Mouse (Mus musculus): ENCODE measurements around the gene Gm47955. TPM values are rescaled to one million over a fixed set of nuclear protein-coding genes. Genes with fewer than 3 reads are reported as not detected.
"Not testable (repeated sequence)": the region's sequence is repeated elsewhere in the genome, so short reads cannot be mapped to it uniquely, and the experiment has no call there.

Gene Gm47955
- polyA plus RNA-seq (2015; fragmentation: Nextera tagmentation; extraction: Ambion mirVana), result not detected in 2 replicates

GRCm38 (mm10) chr1:82959870-82960385 lies at the start of gene Gm47955:
Gm47955 (plus strand) TSS chr1:82960286.
- Histone ChIP-seq H3K36me3 (ENCODE audit: control insufficient read depth, insufficient read depth) (no peaks in the 10 kb centered on the region), H3K9ac (ENCODE audit: low read depth, low read length) (no peak within 1 kb of the TSS), H3K9me3 (replicated peaks; ENCODE audit: control insufficient read depth, low read length) (no peaks in the 10 kb centered on the region), H3K4me1 (ENCODE audit: control insufficient read depth, low read depth, low read length) (no peaks in the 10 kb centered on the region), H3K4me2 (ENCODE audit: low read depth, low read length) (no peak within 1 kb of the TSS), H3K27me3 (ENCODE audit: control insufficient read depth, insufficient read depth, low read depth, low read length) (no peaks in the 10 kb centered on the region), H3K4me3 (ENCODE audit: low read depth, low read length) (no peak within 1 kb of the TSS), H3K27ac (ENCODE audit: low read length) (no peak within 1 kb of the TSS)
- no peak for ATAC-seq (ENCODE audit: low read depth)
- WGBS (ENCODE audit: insufficient replicate concordance), result 75% methylated on average over 11 of the region's 11 CpGs

DNA sequence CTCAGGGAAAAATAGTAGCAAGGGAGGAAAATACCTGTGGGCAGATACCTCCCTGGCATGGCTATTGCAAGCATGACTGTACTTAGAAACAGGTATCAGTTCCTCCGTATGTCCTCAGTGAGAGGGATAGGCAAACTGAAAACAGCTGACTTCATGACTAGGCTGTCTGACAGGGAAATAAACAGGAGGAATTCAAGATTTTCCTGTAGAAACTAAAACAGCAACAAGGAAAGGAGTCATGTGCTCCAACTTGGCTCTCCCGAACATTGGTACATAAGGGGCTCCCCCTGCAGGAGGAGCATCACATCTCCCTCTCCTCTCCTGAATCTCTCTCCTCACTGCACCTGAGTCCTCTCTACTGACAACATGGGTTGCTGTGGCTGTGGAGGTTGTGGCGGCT lies 47.1 kb upstream of the Gm47955 start, which contains the start of gene A030005L19Rik:
Gene A030005L19Rik (plus strand): TSS at position 301 of the 400 bp plus-strand sequence.
- no peak for ATAC-seq (ENCODE audit: low read depth)
- Histone ChIP-seq H3K9me3 (replicated peaks; ENCODE audit: control insufficient read depth, low read length) (no peaks in the 10 kb centered on the region), H3K27me3 (ENCODE audit: control insufficient read depth, insufficient read depth, low read depth, low read length) (no peaks in the 10 kb centered on the region), H3K4me2 (ENCODE audit: low read depth, low read length) (no peak within 1 kb of the TSS), H3K9ac (ENCODE audit: low read depth, low read length) (no peak within 1 kb of the TSS), H3K4me1 (ENCODE audit: control insufficient read depth, low read depth, low read length) (no peaks in the 10 kb centered on the region), H3K4me3 (ENCODE audit: low read depth, low read length) (no peak within 1 kb of the TSS), H3K27ac (ENCODE audit: low read length) (no peak within 1 kb of the TSS), H3K36me3 (ENCODE audit: control insufficient read depth, insufficient read depth) (no peaks in the 10 kb centered on the region)
- 74% methylated on average over 3 of the region's 3 CpGs for WGBS (ENCODE audit: insufficient replicate concordance)

DNA sequence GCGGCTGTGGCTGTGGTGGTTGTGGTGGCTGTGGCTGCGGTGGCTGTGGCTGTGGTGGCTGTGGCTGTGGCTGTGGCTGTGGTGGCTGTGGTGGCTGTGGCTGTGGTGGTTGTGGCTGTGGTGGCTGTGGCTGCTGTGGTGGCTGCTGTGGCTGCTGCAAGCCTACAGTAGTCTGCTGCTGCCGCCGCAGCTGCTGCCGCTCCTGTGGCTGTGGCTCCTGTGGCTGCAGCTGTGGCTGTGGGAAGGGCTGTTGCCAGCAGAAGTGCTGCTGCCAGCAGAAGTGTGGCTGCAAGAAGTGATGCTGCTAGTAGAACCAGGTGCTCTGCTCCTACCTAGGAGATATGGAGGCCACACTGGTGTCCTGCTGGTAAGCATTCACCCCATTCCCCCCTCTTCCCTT lies 46.7 kb upstream of the Gm47955 start:
- not testable (repeated sequence) for H3K27me3 ChIP-seq (ENCODE audit: control insufficient read depth, insufficient read depth, low read depth, low read length); H3K9ac ChIP-seq (ENCODE audit: low read depth, low read length); H3K27ac ChIP-seq (ENCODE audit: low read length); H3K4me1 ChIP-seq (ENCODE audit: control insufficient read depth, low read depth, low read length); H3K36me3 ChIP-seq (ENCODE audit: control insufficient read depth, insufficient read depth); ATAC-seq (ENCODE audit: low read depth); H3K9me3 ChIP-seq (replicated peaks; ENCODE audit: control insufficient read depth, low read length); H3K4me2 ChIP-seq (ENCODE audit: low read depth, low read length); H3K4me3 ChIP-seq (ENCODE audit: low read depth, low read length)
- 67% methylated on average over 5 of the region's 5 CpGs for WGBS (ENCODE audit: insufficient replicate concordance)

DNA sequence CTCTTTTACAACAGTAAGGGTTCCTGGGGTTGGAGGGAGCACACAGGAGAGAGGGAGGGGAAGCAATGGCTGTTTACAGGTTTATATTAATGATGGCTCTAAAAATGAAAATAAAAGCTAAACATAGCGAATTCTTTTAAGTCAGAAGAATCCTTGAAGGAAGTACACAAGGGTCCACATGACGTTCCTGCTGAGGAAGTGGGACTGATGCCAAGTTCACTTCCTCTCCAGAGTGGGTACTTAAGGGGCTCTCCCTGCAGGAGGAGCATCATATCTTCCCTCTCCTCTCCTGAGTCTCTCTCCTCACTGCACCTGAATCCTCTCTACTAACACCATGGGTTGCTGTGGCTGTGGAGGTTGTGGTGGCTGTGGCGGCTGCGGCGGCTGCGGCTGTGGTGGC lies 35.4 kb upstream of the Gm47955 start, which contains the start of gene A030014E15Rik:
Gene A030014E15Rik (plus strand): TSS at position 268 of the 400 bp plus-strand sequence.
- Histone ChIP-seq H3K27me3 (ENCODE audit: control insufficient read depth, insufficient read depth, low read depth, low read length) (no peaks in the 10 kb centered on the region), H3K36me3 (ENCODE audit: control insufficient read depth, insufficient read depth) (no peaks in the 10 kb centered on the region), H3K9me3 (replicated peaks; ENCODE audit: control insufficient read depth, low read length) (no peaks in the 10 kb centered on the region), H3K4me2 (ENCODE audit: low read depth, low read length) (no peak within 1 kb of the TSS), H3K9ac (ENCODE audit: low read depth, low read length) (no peak within 1 kb of the TSS), H3K4me1 (ENCODE audit: control insufficient read depth, low read depth, low read length) (no peaks in the 10 kb centered on the region), H3K27ac (ENCODE audit: low read length) (no peak within 1 kb of the TSS), H3K4me3 (ENCODE audit: low read depth, low read length) (no peak within 1 kb of the TSS)
- ATAC-seq (ENCODE audit: low read depth), result no peak
- WGBS (ENCODE audit: insufficient replicate concordance), result 78% methylated on average over 6 of the region's 6 CpGs

GRCm38 (mm10) chr1:82930558-82930957 lies 29.5 kb upstream of the Gm47955 start:
- not testable (repeated sequence) for H3K4me1 ChIP-seq (ENCODE audit: control insufficient read depth, low read depth, low read length); H3K27me3 ChIP-seq (ENCODE audit: control insufficient read depth, insufficient read depth, low read depth, low read length); H3K9ac ChIP-seq (ENCODE audit: low read depth, low read length); H3K36me3 ChIP-seq (ENCODE audit: control insufficient read depth, insufficient read depth); H3K4me3 ChIP-seq (ENCODE audit: low read depth, low read length); H3K9me3 ChIP-seq (replicated peaks; ENCODE audit: control insufficient read depth, low read length); H3K27ac ChIP-seq (ENCODE audit: low read length); H3K4me2 ChIP-seq (ENCODE audit: low read depth, low read length); ATAC-seq (ENCODE audit: low read depth)
- WGBS (ENCODE audit: insufficient replicate concordance), result 65% methylated on average over 2 of the region's 3 CpGs

DNA sequence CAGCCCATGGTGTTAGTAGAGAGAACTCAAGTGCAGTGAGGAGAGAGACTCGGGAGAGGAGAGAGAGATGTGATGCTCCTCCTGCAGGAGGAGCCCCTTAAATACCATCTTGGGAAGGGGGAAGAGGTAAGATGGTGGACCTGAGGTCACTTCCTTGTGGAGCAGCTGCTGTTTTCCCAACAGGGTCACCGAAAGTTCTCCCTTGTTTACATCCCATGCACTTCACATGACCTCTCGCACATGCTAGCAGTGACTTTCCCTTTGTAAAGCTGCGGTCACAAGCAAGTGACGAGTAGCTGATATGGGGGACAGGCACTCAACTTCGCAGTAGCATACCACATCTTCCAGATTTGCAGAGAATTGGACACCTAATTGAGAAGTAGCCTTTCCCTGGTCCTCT lies 28.8 kb upstream of the Gm47955 start, which contains the start of gene Gm6217:
Gene Gm6217 (minus strand): TSS at position 74 of the 400 bp plus-strand sequence.
- no CpG with 5 or more reads among the region's 6 CpGs for WGBS (ENCODE audit: insufficient replicate concordance)
- H3K4me3 ChIP-seq (ENCODE audit: low read depth, low read length); H3K4me1 ChIP-seq (ENCODE audit: control insufficient read depth, low read depth, low read length); H3K27ac ChIP-seq (ENCODE audit: low read length); H3K4me2 ChIP-seq (ENCODE audit: low read depth, low read length); H3K27me3 ChIP-seq (ENCODE audit: control insufficient read depth, insufficient read depth, low read depth, low read length); ATAC-seq (ENCODE audit: low read depth); H3K9me3 ChIP-seq (replicated peaks; ENCODE audit: control insufficient read depth, low read length); H3K9ac ChIP-seq (ENCODE audit: low read depth, low read length); H3K36me3 ChIP-seq (ENCODE audit: control insufficient read depth, insufficient read depth): not testable (repeated sequence)

DNA sequence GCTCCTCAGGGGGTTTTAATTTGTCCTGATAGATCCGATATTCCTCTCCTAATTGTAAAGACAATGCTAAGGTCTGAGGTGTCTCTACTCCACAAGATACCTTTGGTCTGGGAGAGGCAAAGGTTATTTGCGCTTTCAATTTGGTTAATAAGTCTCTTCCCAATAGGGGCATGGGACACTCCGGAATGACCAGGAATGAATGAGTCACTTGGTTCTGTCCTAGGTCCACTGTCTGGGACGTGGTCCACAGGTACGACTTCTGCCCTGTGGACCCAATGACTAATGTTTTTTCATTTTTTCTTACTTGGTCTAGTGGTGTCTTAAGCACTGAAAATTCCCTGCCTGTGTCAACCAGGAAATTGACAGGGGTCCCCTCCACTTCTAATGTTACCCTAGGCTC lies 21.4 kb upstream of the Gm47955 start:
- no peak overlapping the region for H3K27ac ChIP-seq (ENCODE audit: low read length)
- no peak for ATAC-seq (ENCODE audit: low read depth)
- whole genome bisulfite sequencing (ENCODE audit: insufficient replicate concordance), result 77% methylated on average over 5 of the region's 5 CpGs

GRCm38 (mm10) chr1:82942505-82942904 lies 17.6 kb upstream of the Gm47955 start:
- H3K27me3 ChIP-seq (ENCODE audit: control insufficient read depth, insufficient read depth, low read depth, low read length); ATAC-seq (ENCODE audit: low read depth); H3K9ac ChIP-seq (ENCODE audit: low read depth, low read length); H3K4me3 ChIP-seq (ENCODE audit: low read depth, low read length); H3K4me2 ChIP-seq (ENCODE audit: low read depth, low read length); H3K9me3 ChIP-seq (replicated peaks; ENCODE audit: control insufficient read depth, low read length); H3K4me1 ChIP-seq (ENCODE audit: control insufficient read depth, low read depth, low read length); H3K36me3 ChIP-seq (ENCODE audit: control insufficient read depth, insufficient read depth); H3K27ac ChIP-seq (ENCODE audit: low read length): not testable (repeated sequence)
- 76% methylated on average over 2 of the region's 2 CpGs for WGBS (ENCODE audit: insufficient replicate concordance)

More for the DNA sequence above, 21.4 kb upstream of the Gm47955 start:
- Histone ChIP-seq H3K9me3 (replicated peaks; ENCODE audit: control insufficient read depth, low read length) (no peaks in the 10 kb centered on the region), H3K4me1 (ENCODE audit: control insufficient read depth, low read depth, low read length) (no peaks in the 10 kb centered on the region), H3K4me3 (ENCODE audit: low read depth, low read length) (no peak overlapping the region), H3K4me2 (ENCODE audit: low read depth, low read length) (no peak overlapping the region), H3K9ac (ENCODE audit: low read depth, low read length) (no peak overlapping the region), H3K36me3 (ENCODE audit: control insufficient read depth, insufficient read depth) (no peaks in the 10 kb centered on the region), H3K27me3 (ENCODE audit: control insufficient read depth, insufficient read depth, low read depth, low read length) (no peaks in the 10 kb centered on the region)

DNA sequence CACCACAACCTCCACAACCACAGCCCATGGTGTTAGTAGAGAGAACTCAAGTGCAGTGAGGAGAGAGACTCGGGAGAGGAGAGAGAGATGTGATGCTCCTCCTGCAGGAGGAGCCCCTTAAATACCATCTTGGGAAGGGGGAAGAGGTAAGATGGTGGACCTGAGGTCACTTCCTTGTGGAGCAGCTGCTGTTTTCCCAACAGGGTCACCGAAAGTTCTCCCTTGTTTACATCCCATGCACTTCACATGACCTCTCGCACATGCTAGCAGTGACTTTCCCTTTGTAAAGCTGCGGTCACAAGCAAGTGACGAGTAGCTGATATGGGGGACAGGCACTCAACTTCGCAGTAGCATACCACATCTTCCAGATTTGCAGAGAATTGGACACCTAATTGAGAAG lies 16.8 kb upstream of the Gm47955 start, which contains the start of gene A030003K21Rik:
Gene A030003K21Rik (minus strand): TSS at position 94 of the 400 bp plus-strand sequence.
- H3K36me3 ChIP-seq (ENCODE audit: control insufficient read depth, insufficient read depth); H3K9ac ChIP-seq (ENCODE audit: low read depth, low read length); ATAC-seq (ENCODE audit: low read depth); H3K27me3 ChIP-seq (ENCODE audit: control insufficient read depth, insufficient read depth, low read depth, low read length); H3K4me2 ChIP-seq (ENCODE audit: low read depth, low read length); H3K9me3 ChIP-seq (replicated peaks; ENCODE audit: control insufficient read depth, low read length); H3K4me1 ChIP-seq (ENCODE audit: control insufficient read depth, low read depth, low read length); H3K4me3 ChIP-seq (ENCODE audit: low read depth, low read length); H3K27ac ChIP-seq (ENCODE audit: low read length): not testable (repeated sequence)
- WGBS (ENCODE audit: insufficient replicate concordance), result no CpG with 5 or more reads among the region's 6 CpGs

Data from liver, embryonic 16.5 days (tissue).